In the genomic region with DNA sequence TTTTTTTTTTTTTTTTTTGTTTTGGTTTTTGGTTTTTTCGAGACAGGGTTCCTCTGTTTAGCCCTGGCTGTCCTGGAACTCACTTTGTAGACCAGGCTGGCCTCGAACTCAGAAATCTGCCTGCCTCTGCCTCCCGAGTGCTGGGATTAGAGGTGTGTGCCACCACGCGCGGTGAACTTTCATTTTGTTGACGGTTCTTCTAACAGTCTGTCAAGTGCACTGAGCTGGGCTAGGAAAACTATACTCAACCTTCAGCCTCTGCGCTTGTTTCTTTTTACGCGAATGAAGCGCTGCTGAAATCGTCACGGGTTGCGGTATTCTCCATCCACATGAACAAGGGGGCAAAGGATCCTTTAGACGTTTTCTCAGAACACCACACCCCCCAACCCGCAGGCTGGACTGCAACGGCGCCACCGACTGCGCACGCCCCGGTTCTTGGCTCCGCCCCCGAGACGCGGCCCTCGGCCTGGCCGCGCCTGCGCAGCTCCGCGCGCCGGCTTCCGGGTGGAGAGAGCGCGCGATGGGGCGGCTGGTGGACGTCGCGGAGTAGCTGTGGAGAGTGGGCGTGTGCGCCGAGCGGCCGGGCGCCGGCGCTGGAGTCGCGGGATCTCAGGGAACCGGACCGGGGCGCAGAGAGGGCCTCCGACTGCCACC, we compare ENCODE assay signal across 8 mouse cellular contexts. TPM values are rescaled to one million over a fixed set of nuclear protein-coding genes. Genes with fewer than 3 reads are reported as not detected.
DNase-seq lines count a peak whose midpoint lies in the region; ATAC-seq and TF ChIP-seq lines count a peak whose summit lies in the region.

A gene (plus strand): TSS at position 496 of the 654 bp plus-strand sequence.

- peak within 1 kb of the TSS; percentile 96 to 100 (median 98) for H3K4me3 ChIP-seq in CH12.LX (replicated peaks in 1 of 3; ENCODE audit: low read depth in 2 of 3, low read length in 2 of 3, poor library complexity in 1 of 3)
- H3K4me3 ChIP-seq in forebrain, embryonic 11.5 days (ENCODE audit: low read depth, low read length), result peak within 1 kb of the TSS; percentile 84
- peak within 1 kb of the TSS; percentile 90 for H3K4me3 ChIP-seq in heart, embryonic 16.5 days (ENCODE audit: low read length)
- peak within 1 kb of the TSS; percentile 89 for H3K4me3 ChIP-seq in liver, postnatal 0 days (ENCODE audit: low read depth, low read length)
- peak within 1 kb of the TSS; percentile 85 for H3K4me3 ChIP-seq in neural tube, embryonic 14.5 days (ENCODE audit: low read depth, low read length)

- no peak for TF ChIP-seq CTCF in CH12.LX (conservative IDR thresholded peaks at IDR 0.05 in 1 of 2, IDR thresholded peaks at IDR 0.05 in 1 of 2; ENCODE audit: low read depth in 2 of 2, low read length in 2 of 2)
- no peak for TF ChIP-seq CTCF in liver, postnatal 0 days (IDR thresholded peaks at IDR 0.05; ENCODE audit: low read depth)

- 5% methylated on average over 56 of the region's 56 CpGs for WGBS in forebrain, embryonic 11.5 days
- 3% methylated on average over 55 of the region's 56 CpGs for whole genome bisulfite sequencing in heart, embryonic 16.5 days
- WGBS in liver, postnatal 0 days (ENCODE audit: insufficient replicate concordance), result under 1% methylated on average over 54 of the region's 56 CpGs
- 4% methylated on average over 56 of the region's 56 CpGs for WGBS in neural tube, embryonic 14.5 days

- H3K27ac ChIP-seq in CH12.LX (ENCODE audit: insufficient read depth, low read depth), result peak within 1 kb of the TSS; percentile 22; the same call in 1 of the 2 replicates
- H3K27ac ChIP-seq in forebrain, embryonic 11.5 days (ENCODE audit: low read depth, low read length), result peak within 1 kb of the TSS; percentile 41; the same call in 1 of the 2 replicates
- peak within 1 kb of the TSS; percentile 69 for H3K27ac ChIP-seq in heart, embryonic 16.5 days (ENCODE audit: low read length)
- H3K27ac ChIP-seq in liver, postnatal 0 days (ENCODE audit: low read depth), result peak within 1 kb of the TSS; percentile 71
- H3K27ac ChIP-seq in neural tube, embryonic 14.5 days (ENCODE audit: low read depth, low read length), result peak within 1 kb of the TSS; percentile 76

- H3K9me3 ChIP-seq in CH12.LX (replicated peaks; ENCODE audit: low read length), result no peaks in the 10 kb centered on the region
- no peaks in the 10 kb centered on the region for H3K9me3 ChIP-seq in forebrain, embryonic 11.5 days (ENCODE audit: control insufficient read depth, low read length)
- no peaks in the 10 kb centered on the region for H3K9me3 ChIP-seq in heart, embryonic 16.5 days (replicated peaks; ENCODE audit: control insufficient read depth, low read length)
- H3K9me3 ChIP-seq in liver, postnatal 0 days (ENCODE audit: low read length), result no peaks in the 10 kb centered on the region
- no peaks in the 10 kb centered on the region for H3K9me3 ChIP-seq in neural tube, embryonic 14.5 days (ENCODE audit: control insufficient read depth, low read length)

- ATAC-seq in forebrain, embryonic 11.5 days (replicated peaks; ENCODE audit: low FRiP score), result peak; percentile 97
- peak; percentile 96 for ATAC-seq in heart, embryonic 16.5 days (replicated peaks; ENCODE audit: extremely low read depth, insufficient read depth, low FRiP score)
- peak; percentile 97 for ATAC-seq in liver, postnatal 0 days
- ATAC-seq in neural tube, embryonic 14.5 days (ENCODE audit: low read depth), result peak; percentile 96

- TF ChIP-seq RAD21 in CH12.LX (IDR thresholded peaks at IDR 0.05; ENCODE audit: low read depth, low read length), result no peak

- no peaks in the 10 kb centered on the region for H3K27me3 ChIP-seq in CH12.LX (replicated peaks)
- no peaks in the 10 kb centered on the region for H3K27me3 ChIP-seq in forebrain, embryonic 11.5 days (ENCODE audit: control insufficient read depth, insufficient read depth, low read length)
- H3K27me3 ChIP-seq in heart, embryonic 16.5 days (ENCODE audit: control insufficient read depth, insufficient read depth, low read length), result no peaks in the 10 kb centered on the region
- no peaks in the 10 kb centered on the region for H3K27me3 ChIP-seq in liver, postnatal 0 days (ENCODE audit: insufficient read depth, low read length)
- H3K27me3 ChIP-seq in neural tube, embryonic 14.5 days (ENCODE audit: control insufficient read depth, insufficient read depth, low read length), result no peaks in the 10 kb centered on the region

- TF ChIP-seq EP300 in CH12.LX (IDR thresholded peaks at IDR 0.05; ENCODE audit: low read length), result no peak
- TF ChIP-seq EP300 in liver, postnatal 0 days (IDR thresholded peaks at IDR 0.05; ENCODE audit: low read depth), result no peak

- peaks cover 8 to 33% of the 10 kb centered on the region in 2 experiments for H3K36me3 ChIP-seq in CH12.LX (replicated peaks in 1 of 2; ENCODE audit: control insufficient read depth in 1 of 2, insufficient read depth in 1 of 2, low read length in 1 of 2)
- no peaks in the 10 kb centered on the region for H3K36me3 ChIP-seq in forebrain, embryonic 11.5 days (ENCODE audit: control insufficient read depth, insufficient read depth, low read length)
- H3K36me3 ChIP-seq in heart, embryonic 16.5 days (ENCODE audit: control insufficient read depth, insufficient read depth), result 0 out of 2 replicates have a peak, but pooled peaks cover 2% of the 10 kb centered on the region
- H3K36me3 ChIP-seq in liver, postnatal 0 days (replicated peaks; ENCODE audit: insufficient read depth, low read length), result peaks cover 5% of the 10 kb centered on the region; the same call in 1 of the 2 replicates
- H3K36me3 ChIP-seq in neural tube, embryonic 14.5 days (ENCODE audit: control insufficient read depth, insufficient read depth, low read length), result peaks cover 4% of the 10 kb centered on the region; the same call in 1 of the 2 replicates

- peaks cover 10 to 34% of the 10 kb centered on the region in 2 experiments; a peak in 3 of 4 replicates for H3K4me1 ChIP-seq in CH12.LX (ENCODE audit: control insufficient read depth in 1 of 2, insufficient read depth in 2 of 2)
- peaks cover 2% of the 10 kb centered on the region; the same call in 1 of the 2 replicates for H3K4me1 ChIP-seq in forebrain, embryonic 11.5 days (replicated peaks; ENCODE audit: control insufficient read depth, insufficient read depth, low read length)
- H3K4me1 ChIP-seq in heart, embryonic 16.5 days (ENCODE audit: control insufficient read depth, insufficient read depth, low read length), result peaks cover 7% of the 10 kb centered on the region
- H3K4me1 ChIP-seq in liver, postnatal 0 days (ENCODE audit: insufficient read depth), result peaks cover 25% of the 10 kb centered on the region
- H3K4me1 ChIP-seq in neural tube, embryonic 14.5 days (ENCODE audit: control insufficient read depth, insufficient read depth, low read length), result peaks cover 12% of the 10 kb centered on the region

- H3K9ac ChIP-seq in CH12.LX (ENCODE audit: insufficient read depth, low read depth), result peak within 1 kb of the TSS; percentile 94
- peak within 1 kb of the TSS; percentile 84 for H3K9ac ChIP-seq in forebrain, embryonic 11.5 days (ENCODE audit: low read length)
- peak within 1 kb of the TSS; percentile 93 for H3K9ac ChIP-seq in heart, embryonic 16.5 days (ENCODE audit: low read length)
- H3K9ac ChIP-seq in liver, postnatal 0 days (replicated peaks), result peak within 1 kb of the TSS; percentile 95
- H3K9ac ChIP-seq in neural tube, embryonic 14.5 days (replicated peaks; ENCODE audit: low read depth, low read length), result peak within 1 kb of the TSS; percentile 77

- peak within 1 kb of the TSS; percentile 59 for H3K4me2 ChIP-seq in CH12.LX (ENCODE audit: insufficient read depth, low read depth, poor library complexity, severe bottlenecking)
- H3K4me2 ChIP-seq in forebrain, embryonic 11.5 days (ENCODE audit: low read depth, low read length, severe bottlenecking), result peak within 1 kb of the TSS; percentile 96
- H3K4me2 ChIP-seq in heart, embryonic 16.5 days (ENCODE audit: low read depth, low read length), result peak within 1 kb of the TSS; percentile 95
- H3K4me2 ChIP-seq in liver, postnatal 0 days (ENCODE audit: low read depth, low read length), result peak within 1 kb of the TSS; percentile 100
- peak within 1 kb of the TSS; percentile 93 for H3K4me2 ChIP-seq in neural tube, embryonic 14.5 days (ENCODE audit: low read depth, low read length)

- DNase-seq in CH12.LX (ENCODE audit: extremely low read depth), result peak; percentile 86
- peak; percentile 85 for DNase-seq in c-Kit-positive CD71-negative TER-119-negative erythroid progenitor cells, embryonic 14.5 days (ENCODE audit: low read depth)
- DNase-seq in forebrain, embryonic 11.5 days (ENCODE audit: low spot score), result peak; percentile 95
- DNase-seq in kidney, postnatal 36 days, result peak; percentile 94 to 97
- DNase-seq in liver, postnatal 0 days, result peak; percentile 96
- DNase-seq in testis, postnatal 10 days (ENCODE audit: low spot score), result peak; percentile 97

- peak; percentile 90 for TF ChIP-seq POLR2A in CH12.LX (IDR thresholded peaks at IDR 0.05; ENCODE audit: low read depth, low read length)

- in situ Hi-C loops in CH12.LX (cut with MboI; ENCODE audit: low pct_ligation_motif_present, low pct_unique_long_range_greater_than_20kb, low sequenced_read_pairs), result no loop called here

- H3K79me2 ChIP-seq in CH12.LX (replicated peaks; ENCODE audit: control insufficient read depth, extremely low read depth, insufficient read depth, poor library complexity, severe bottlenecking), result peaks cover 21% of the 10 kb centered on the region

- dilution Hi-C loops in CH12.LX (cut with MboI; ENCODE audit: extremely low pct_ligation_motif_present, extremely low pct_unique_long_range_greater_than_20kb, low sequenced_read_pairs), result no loop called here

TF ChIP-seq in CH12.LX, 34 proteins besides CTCF, POLR2A, EP300 and RAD21 (continues in another document):
- TF ChIP-seq TCF12 (IDR thresholded peaks at IDR 0.05; ENCODE audit: low read depth, low read length), result peak; percentile 85
- no peak for TF ChIP-seq RCOR1 (conservative IDR thresholded peaks at IDR 0.05; ENCODE audit: low read depth, low read length)
- TF ChIP-seq MAFK (IDR thresholded peaks at IDR 0.05; ENCODE audit: insufficient replicate concordance, low read length), result no peak
- TF ChIP-seq MYC (IDR thresholded peaks at IDR 0.05; ENCODE audit: low read depth, low read length), result no peak
- no peak for TF ChIP-seq UBTF (IDR thresholded peaks at IDR 0.05; ENCODE audit: low read depth, low read length)
- TF ChIP-seq HCFC1 (IDR thresholded peaks at IDR 0.05; ENCODE audit: low read depth, low read length), result peak; percentile 37; the same call in 1 of the 2 replicates
- TF ChIP-seq ETS1 (conservative IDR thresholded peaks at IDR 0.05; ENCODE audit: low read depth, low read length), result no peak
- TF ChIP-seq POLR2AphosphoS2 (IDR thresholded peaks at IDR 0.05; ENCODE audit: low read depth, low read length), result peak; percentile 59; the same call in 1 of the 2 replicates

RNA-seq across cellular contexts. Expression of the gene that starts here (rescaled TPM):
- total RNA-seq in CH12.LX (2012; rRNA removed), result 35.0 and 37.5 TPM in 2 replicates
- total RNA-seq in CH12.LX (2014; rRNA removed), result 16.4 and 19.0 TPM in 2 replicates
- 35.2 and 40.4 TPM in 2 replicates for polyA plus RNA-seq in CH12.LX (2012; ENCODE audit: insufficient read length, low read depth)
- 26.5 and 28.8 TPM in 2 replicates for polyA plus RNA-seq in forebrain, embryonic 11.5 days (2014; fragmentation: Nextera tagmentation; extraction: Ambion mirVana)
- 13.3 TPM in 2 replicates for polyA plus RNA-seq in heart, embryonic 16.5 days (2015; fragmentation: Nextera tagmentation; extraction: Ambion mirVana)
- 4.4 and 4.6 TPM in 2 replicates for polyA plus RNA-seq in liver, postnatal 0 days (2015; fragmentation: Nextera tagmentation; extraction: Ambion mirVana)
- 92.9 and 103 TPM in 2 replicates for polyA plus RNA-seq in neural tube, embryonic 14.5 days (2014; fragmentation: Nextera tagmentation; extraction: Ambion mirVana)

Comparison
In these comparisons a context has a peak if more than half of its experiments do, and no peak if none do; other contexts are left out.
1. Peak in every context shown above with its lines: DNase-seq, ATAC-seq, H3K4me3 ChIP-seq and H3K27ac ChIP-seq.
2. H3K27ac ChIP-seq: peak in every context shown above with its lines; median percentile 76 in neural tube, embryonic 14.5 days; 71 in liver, postnatal 0 days; 69 in heart, embryonic 16.5 days; 41 in forebrain, embryonic 11.5 days; 22 in CH12.LX.